Mouse (Mus musculus) mouse trophoblast stem cell (cell line): ENCODE measurements around the gene Gh.

ENCODE experiments used
- in situ Hi-C, 2 experiments: fragments of 300-500 bp; cut with MseI, MboI; formaldehyde crosslinking; loops; 2 replicates in 1 of 2; 3 replicates in 1 of 2; pipeline ENCODE4 v1.15.1; 2025

Gh gene

GRCm38 (mm10) chr11:106269060-106269431, 32.6 kb downstream of the Gh start:
- in situ Hi-C loops, result no loop called here

- in situ Hi-C loops, result no loop called here
Measured at GRCm38 (mm10) chr11:106268326-106269059, 33.2 kb downstream of the Gh start.

GRCm38 (mm10) chr11:106267871-106268270, 33.8 kb downstream of the Gh start:
- in situ Hi-C loops, result no loop called here

- in situ Hi-C loops, result no loop called here
Measured at GRCm38 (mm10) chr11:106267311-106267852, 34.3 kb downstream of the Gh start.

- in situ Hi-C loops, result no loop called here
Measured at GRCm38 (mm10) chr11:106266431-106266830, 35.2 kb downstream of the Gh start.

- in situ Hi-C loops, result no loop called here
Measured at GRCm38 (mm10) chr11:106265570-106265969, 36.1 kb downstream of the Gh start.

GRCm38 (mm10) chr11:106264988-106265387, 36.7 kb downstream of the Gh start:
- in situ Hi-C loops, result no loop called here

- in situ Hi-C loops, result no loop called here
Measured at GRCm38 (mm10) chr11:106263963-106264362, 37.7 kb downstream of the Gh start.

GRCm38 (mm10) chr11:106260826-106261450, 40.7 kb downstream of the Gh start:
- in situ Hi-C loops, result no loop called here

- in situ Hi-C loops, result no loop called here
Measured at GRCm38 (mm10) chr11:106256775-106257174, 44.9 kb downstream of the Gh start.

GRCm38 (mm10) chr11:106255685-106256451, 45.8 kb downstream of the Gh start, which contains the start of the genes Ftsj3 and Psmc5:
TSS of gene Ftsj3 (minus strand) at chr11:106256079.
TSS of gene Psmc5 (plus strand) at chr11:106256154.
- in situ Hi-C loops, result no loop called here

- in situ Hi-C loops, result no loop called here
Measured at GRCm38 (mm10) chr11:106255174-106255573, 46.5 kb downstream of the Gh start.

- in situ Hi-C loops, result no loop called here
Measured at GRCm38 (mm10) chr11:106254767-106255166, 46.9 kb downstream of the Gh start.
